Mouse (Mus musculus): Measurements from ENCODE around the gene Tubgcp6.

GRCm38 (mm10) chr15:89090662-89091061 is 32.2 kb downstream of the Tubgcp6 start:
- TF ChIP-seq GATA1 (IDR thresholded peaks at IDR 0.05; ENCODE audit: low read length) (no peak), TAL1 (IDR thresholded peaks at IDR 0.05; ENCODE audit: low read length) (no peak)

Data from erythroblast, embryonic 14.5 days (primary cell).